Mouse (Mus musculus): ENCODE measurements at regions not wholly inside any gene's neighbourhood (a gene's known extent, or its start where the extent isn't known, plus 50 kb on each side); places are given as distances from the start of the nearest gene placed in this dataset.

- H3K4me1 ChIP-seq (replicated peaks) = no peaks in the 10 kb centered on the region
- H3K4me3 ChIP-seq = no peak overlapping the region
- H3K27ac ChIP-seq = no peak overlapping the region
- no peaks in the 10 kb centered on the region for H3K9me3 ChIP-seq (replicated peaks)
- H3K9ac ChIP-seq = no peak overlapping the region
- H3K36me3 ChIP-seq = no peaks in the 10 kb centered on the region
- no peak overlapping the region for H3K4me2 ChIP-seq
- no peak for ATAC-seq (replicated peaks; ENCODE audit: insufficient number of reproducible peaks, insufficient read depth, low FRiP score, low read depth)
- no peaks in the 10 kb centered on the region for H3K27me3 ChIP-seq
These were observed 390.5 kb downstream of the Fut8 start for GRCm38 (mm10) chr12:77628358-77628850.

- 38% methylated on average over 10 of the region's 10 CpGs for WGBS
- ATAC-seq (replicated peaks; ENCODE audit: insufficient number of reproducible peaks, insufficient read depth, low FRiP score, low read depth) = no peak
- Histone ChIP-seq H3K9ac (no peak overlapping the region), H3K4me2 (no peak overlapping the region), H3K36me3 (no peaks in the 10 kb centered on the region), H3K27ac (no peak overlapping the region), H3K4me1 (replicated peaks) (peaks cover 9% of the 10 kb centered on the region), H3K4me3 (no peak overlapping the region), H3K9me3 (replicated peaks) (no peaks in the 10 kb centered on the region), H3K27me3 (no peaks in the 10 kb centered on the region)
These were observed 396.2 kb downstream of the Fut8 start for GRCm38 (mm10) chr12:77633981-77634650.

- no peak overlapping the region for H3K9ac ChIP-seq
- H3K36me3 ChIP-seq = no peaks in the 10 kb centered on the region
- H3K27me3 ChIP-seq = no peaks in the 10 kb centered on the region
- ATAC-seq (replicated peaks; ENCODE audit: insufficient number of reproducible peaks, insufficient read depth, low FRiP score, low read depth) = peak; percentile 35; the same call in 1 of the 2 replicates
- 20% methylated on average over 7 of the region's 7 CpGs for WGBS
- no peaks in the 10 kb centered on the region for H3K9me3 ChIP-seq (replicated peaks)
- peak overlapping the region; percentile 39; the same call in 1 of the 2 replicates for H3K27ac ChIP-seq
- H3K4me2 ChIP-seq = no peak overlapping the region
- no peak overlapping the region for H3K4me3 ChIP-seq
- peaks cover 9% of the 10 kb centered on the region for H3K4me1 ChIP-seq (replicated peaks)
These were observed 400.3 kb downstream of the Fut8 start for GRCm38 (mm10) chr12:77638266-77638665.

GRCm38 (mm10) chr12:77642336-77642735, 404.4 kb downstream of the Fut8 start:
- no peak for ATAC-seq (replicated peaks; ENCODE audit: insufficient number of reproducible peaks, insufficient read depth, low FRiP score, low read depth)
- Histone ChIP-seq H3K4me1 (replicated peaks) (peaks cover 11% of the 10 kb centered on the region), H3K9me3 (replicated peaks) (no peaks in the 10 kb centered on the region), H3K36me3 (no peaks in the 10 kb centered on the region), H3K9ac (no peak overlapping the region), H3K27ac (no peak overlapping the region), H3K4me3 (no peak overlapping the region), H3K27me3 (no peaks in the 10 kb centered on the region), H3K4me2 (no peak overlapping the region)
- WGBS = 55% methylated on average over 4 of the region's 4 CpGs

GRCm38 (mm10) chr12:77647841-77648240, 409.9 kb downstream of the Fut8 start:
- 59% methylated on average over 3 of the region's 3 CpGs for WGBS
- no peak for ATAC-seq (replicated peaks; ENCODE audit: insufficient number of reproducible peaks, insufficient read depth, low FRiP score, low read depth)
- Histone ChIP-seq H3K27me3 (no peaks in the 10 kb centered on the region), H3K4me2 (no peak overlapping the region), H3K36me3 (no peaks in the 10 kb centered on the region), H3K4me3 (no peak overlapping the region), H3K4me1 (replicated peaks) (0 out of 2 replicates have a peak, but pooled peaks cover 3% of the 10 kb centered on the region), H3K27ac (no peak overlapping the region), H3K9ac (no peak overlapping the region), H3K9me3 (replicated peaks) (no peaks in the 10 kb centered on the region)

GRCm38 (mm10) chr12:77654282-77654681, 416.4 kb downstream of the Fut8 start:
- Histone ChIP-seq H3K27me3 (no peaks in the 10 kb centered on the region), H3K9ac (no peak overlapping the region), H3K4me1 (replicated peaks) (no peaks in the 10 kb centered on the region), H3K36me3 (no peaks in the 10 kb centered on the region), H3K4me2 (no peak overlapping the region), H3K4me3 (no peak overlapping the region), H3K9me3 (replicated peaks) (no peaks in the 10 kb centered on the region), H3K27ac (no peak overlapping the region)
- WGBS = 44% methylated on average over 3 of the region's 3 CpGs
- no peak for ATAC-seq (replicated peaks; ENCODE audit: insufficient number of reproducible peaks, insufficient read depth, low FRiP score, low read depth)

GRCm38 (mm10) chr12:77657060-77657459, 419.1 kb downstream of the Fut8 start:
- no peak for ATAC-seq (replicated peaks; ENCODE audit: insufficient number of reproducible peaks, insufficient read depth, low FRiP score, low read depth)
- Histone ChIP-seq H3K36me3 (no peaks in the 10 kb centered on the region), H3K9ac (no peak overlapping the region), H3K4me2 (no peak overlapping the region), H3K4me3 (no peak overlapping the region), H3K9me3 (replicated peaks) (no peaks in the 10 kb centered on the region), H3K4me1 (replicated peaks) (0 out of 2 replicates have a peak, but pooled peaks cover 3% of the 10 kb centered on the region), H3K27me3 (no peaks in the 10 kb centered on the region), H3K27ac (no peak overlapping the region)
- 74% methylated on average over 5 of the region's 5 CpGs for WGBS

- Histone ChIP-seq H3K4me2 (no peak overlapping the region), H3K36me3 (no peaks in the 10 kb centered on the region), H3K27ac (no peak overlapping the region), H3K4me3 (no peak overlapping the region), H3K9me3 (replicated peaks) (no peaks in the 10 kb centered on the region), H3K27me3 (no peaks in the 10 kb centered on the region), H3K9ac (no peak overlapping the region), H3K4me1 (replicated peaks) (0 out of 2 replicates have a peak, but pooled peaks cover 3% of the 10 kb centered on the region)
- WGBS = 64% methylated on average over 3 of the region's 3 CpGs
- ATAC-seq (replicated peaks; ENCODE audit: insufficient number of reproducible peaks, insufficient read depth, low FRiP score, low read depth) = no peak
These were observed 420.0 kb downstream of the Fut8 start for GRCm38 (mm10) chr12:77657878-77658277.

- Histone ChIP-seq H3K27ac (no peak overlapping the region), H3K9ac (no peak overlapping the region), H3K4me3 (no peak overlapping the region), H3K36me3 (no peaks in the 10 kb centered on the region), H3K9me3 (replicated peaks) (no peaks in the 10 kb centered on the region), H3K4me1 (replicated peaks) (peaks cover 21% of the 10 kb centered on the region), H3K27me3 (0 out of 2 replicates have a peak, but pooled peaks cover 10% of the 10 kb centered on the region), H3K4me2 (no peak overlapping the region)
- WGBS = 74% methylated on average over 3 of the region's 3 CpGs
- ATAC-seq (replicated peaks; ENCODE audit: insufficient number of reproducible peaks, insufficient read depth, low FRiP score, low read depth) = no peak
These were observed 425.3 kb downstream of the Fut8 start for GRCm38 (mm10) chr12:77663180-77663579.

- Histone ChIP-seq H3K9ac (no peak overlapping the region), H3K4me2 (no peak overlapping the region), H3K27ac (no peak overlapping the region), H3K4me1 (replicated peaks) (peaks cover 21% of the 10 kb centered on the region), H3K36me3 (no peaks in the 10 kb centered on the region), H3K9me3 (replicated peaks) (no peaks in the 10 kb centered on the region), H3K27me3 (0 out of 2 replicates have a peak, but pooled peaks cover 10% of the 10 kb centered on the region), H3K4me3 (no peak overlapping the region)
- WGBS = 32% methylated on average over 7 of the region's 7 CpGs
- ATAC-seq (replicated peaks; ENCODE audit: insufficient number of reproducible peaks, insufficient read depth, low FRiP score, low read depth) = no peak
These were observed 425.9 kb downstream of the Fut8 start for GRCm38 (mm10) chr12:77663665-77664374.

GRCm38 (mm10) chr12:77666411-77666810, 428.5 kb downstream of the Fut8 start:
- no peak for ATAC-seq (replicated peaks; ENCODE audit: insufficient number of reproducible peaks, insufficient read depth, low FRiP score, low read depth)

More at GRCm38 (mm10) chr12:77666411-77666810, 428.5 kb downstream of the Fut8 start:
- Histone ChIP-seq H3K9me3 (replicated peaks) (no peaks in the 10 kb centered on the region), H3K4me1 (replicated peaks) (peaks cover 18% of the 10 kb centered on the region), H3K27me3 (0 out of 2 replicates have a peak, but pooled peaks cover 10% of the 10 kb centered on the region), H3K27ac (no peak overlapping the region), H3K9ac (no peak overlapping the region), H3K4me2 (no peak overlapping the region), H3K4me3 (no peak overlapping the region), H3K36me3 (no peaks in the 10 kb centered on the region)
- WGBS = 75% methylated on average over 8 of the region's 8 CpGs
